Mouse (Mus musculus) retina, embryonic 14.5 days (tissue): Measurements from ENCODE around the gene Trp53rkb.
"Not testable (repeated sequence)": the region's sequence is repeated elsewhere in the genome, so short reads cannot be mapped to it uniquely, and the experiment has no call there.

Experiments
- DNase-seq: peaks from one replicate; pipeline ENCODE4 v3.0.0-alpha.2; 2015; ENCODE audit warnings: low spot score

Trp53rkb gene

GRCm38 (mm10) chr2:166792355-166792754, at the start of gene Trp53rkb:
Gene Trp53rkb (plus strand): TSS chr2:166792531.
- DNase-seq = no peak

GRCm38 (mm10) chr2:166743504-166743903, 48.8 kb upstream of the Trp53rkb start:
- no peak for DNase-seq

DNA sequence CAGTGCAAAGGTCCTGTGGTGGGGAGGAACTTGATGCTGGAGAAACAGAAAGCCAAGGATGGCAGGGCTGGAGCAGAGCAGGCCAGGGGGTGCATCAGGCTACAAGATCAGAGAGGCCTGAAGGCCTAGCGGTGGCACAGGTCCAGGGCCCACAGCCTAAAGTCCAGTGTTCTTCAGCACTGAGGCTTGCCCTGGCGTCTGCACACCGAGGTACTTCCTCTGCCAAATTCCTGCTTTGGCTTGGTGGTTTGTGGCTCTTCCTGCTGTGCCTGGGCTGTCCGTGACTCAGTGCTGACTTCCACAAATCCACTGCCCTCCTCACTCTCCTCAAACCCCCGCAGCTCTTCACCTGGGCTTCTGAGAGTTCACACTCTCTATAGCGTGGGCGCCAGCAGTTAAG, 47.9 kb upstream of the Trp53rkb start:
- DNase-seq = no peak

DNA sequence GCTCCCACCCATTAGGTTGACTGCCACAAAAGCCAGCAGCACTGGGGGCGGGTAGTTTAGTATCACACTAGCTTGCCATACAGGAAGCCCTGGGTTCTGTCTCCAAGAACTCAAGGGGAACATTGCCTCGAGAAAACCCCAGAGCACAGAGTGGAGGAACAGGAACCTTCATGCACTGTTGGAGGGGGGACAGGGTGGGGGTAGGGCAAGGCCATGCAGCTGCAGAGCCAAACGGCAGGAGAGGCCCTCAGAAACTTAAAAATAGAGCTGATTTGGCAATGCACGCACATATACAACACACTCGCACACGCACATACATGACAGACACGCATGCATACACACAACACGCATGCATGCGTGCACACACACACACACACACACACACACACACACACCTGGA, 46.5 kb upstream of the Trp53rkb start:
- no peak for DNase-seq

GRCm38 (mm10) chr2:166746261-166746913, 45.9 kb upstream of the Trp53rkb start:
- not testable (repeated sequence) for DNase-seq

DNA sequence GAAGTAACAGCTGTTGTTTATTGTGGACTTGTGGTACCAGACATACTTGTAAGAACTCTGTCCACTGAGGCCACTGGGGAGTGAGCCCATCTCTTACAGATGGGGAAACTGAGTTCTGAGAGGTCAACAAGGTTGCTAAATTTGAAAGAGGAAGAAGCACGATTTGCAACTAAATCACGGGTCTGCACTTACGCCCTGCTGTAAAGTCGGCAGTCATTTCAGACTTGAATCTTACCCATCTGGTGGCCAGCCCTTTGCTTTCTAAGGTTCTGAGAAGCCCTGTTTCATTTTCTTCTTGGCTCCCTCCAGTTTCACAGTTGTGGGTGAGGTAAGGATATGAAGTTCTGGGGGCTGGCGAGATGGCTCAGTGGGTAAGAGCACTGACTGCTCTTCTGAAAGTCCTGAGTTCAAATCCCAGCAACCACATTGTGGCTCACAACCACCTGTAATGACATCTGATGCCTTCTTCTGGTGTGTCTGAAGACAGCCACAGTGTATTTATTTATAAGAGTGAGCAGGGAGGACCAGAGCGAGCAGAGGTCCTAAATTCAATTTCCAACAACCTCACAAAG, 41.6 kb upstream of the Trp53rkb start:
- DNase-seq = no peak

DNA sequence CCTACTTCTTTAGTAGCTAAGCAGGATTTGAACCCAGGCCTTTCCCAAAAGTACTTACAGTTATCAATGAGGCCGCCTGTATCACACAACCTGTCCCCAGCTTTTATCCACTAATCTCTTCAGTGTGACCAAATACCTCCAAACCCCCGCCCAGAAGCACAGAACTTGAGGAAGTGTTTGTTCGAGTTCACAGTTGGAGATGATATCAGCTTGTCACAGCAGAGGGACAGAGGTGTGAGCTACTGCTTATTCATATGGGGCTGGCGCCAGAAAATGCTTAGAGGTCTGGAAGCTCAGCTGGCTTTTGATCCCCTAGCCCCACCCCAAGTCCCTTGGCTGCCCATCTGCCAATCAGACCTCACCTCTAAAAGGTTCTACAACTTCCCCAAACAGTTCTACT, 38.1 kb upstream of the Trp53rkb start:
- DNase-seq = no peak

- no peak for DNase-seq
Observed at GRCm38 (mm10) chr2:166754760-166755159, 37.6 kb upstream of the Trp53rkb start.

DNA sequence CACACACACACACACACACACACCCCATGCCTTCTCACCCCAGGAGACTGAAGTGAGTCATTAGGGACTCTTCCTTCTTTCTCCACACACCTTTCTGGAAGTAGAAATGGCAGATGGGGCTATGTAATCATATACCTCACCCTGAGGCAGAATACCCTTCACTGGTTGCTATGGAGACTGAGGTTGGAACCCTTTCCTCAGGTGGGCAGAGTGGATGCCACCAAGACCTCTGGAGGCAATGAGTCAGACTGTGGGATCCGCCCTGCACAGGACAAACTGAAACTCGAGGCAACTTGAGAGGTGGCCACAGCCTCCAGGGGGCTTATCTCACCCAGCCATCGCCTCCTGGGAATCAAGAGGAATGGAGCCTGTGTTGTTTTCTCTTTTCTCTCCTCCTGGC, 34.4 kb upstream of the Trp53rkb start:
- no peak for DNase-seq

DNA sequence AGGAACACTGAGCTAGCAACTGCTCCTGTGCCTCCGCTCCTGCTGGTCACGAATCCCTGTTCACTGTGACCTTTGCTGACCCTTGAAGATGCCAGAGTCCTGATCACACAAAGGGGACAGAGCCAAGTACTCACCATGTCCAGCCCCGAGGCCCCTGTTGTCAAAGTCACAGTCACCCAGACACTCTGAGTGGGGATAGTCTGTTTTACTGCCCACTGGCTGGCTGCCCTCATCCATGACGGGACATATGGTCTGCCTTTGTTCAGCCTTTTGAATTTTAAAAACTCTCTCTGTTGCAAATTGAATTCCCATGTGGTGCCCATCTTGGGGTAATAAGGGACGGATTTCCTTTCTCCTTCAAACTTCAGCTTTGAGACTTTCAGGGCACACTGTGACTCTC, 28.3 kb upstream of the Trp53rkb start:
- DNase-seq = no peak

- no peak for DNase-seq
Observed at GRCm38 (mm10) chr2:166767591-166767990, 24.7 kb upstream of the Trp53rkb start.

- no peak for DNase-seq
Observed at GRCm38 (mm10) chr2:166771396-166771795, 20.9 kb upstream of the Trp53rkb start.

DNA sequence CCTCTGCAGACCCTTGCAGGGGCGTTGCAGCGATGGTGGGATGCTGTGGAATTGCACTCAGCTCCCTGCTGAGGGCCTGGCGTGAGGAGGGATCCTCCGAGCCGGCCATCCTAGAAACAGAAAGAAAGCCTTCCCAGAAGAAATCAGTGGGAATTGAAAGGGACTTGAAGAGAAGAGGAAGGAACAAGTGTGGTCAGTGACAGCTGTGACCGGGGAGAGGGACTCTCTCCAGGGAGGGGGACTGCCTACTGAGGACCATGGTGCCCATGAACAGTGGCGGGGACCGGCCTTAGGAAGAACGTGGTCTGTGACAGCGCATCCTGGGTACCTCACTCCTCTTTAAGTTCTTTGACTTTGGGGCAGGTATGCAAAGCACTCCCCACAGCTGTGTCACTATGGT, 18.7 kb upstream of the Trp53rkb start:
- DNase-seq = no peak

DNA sequence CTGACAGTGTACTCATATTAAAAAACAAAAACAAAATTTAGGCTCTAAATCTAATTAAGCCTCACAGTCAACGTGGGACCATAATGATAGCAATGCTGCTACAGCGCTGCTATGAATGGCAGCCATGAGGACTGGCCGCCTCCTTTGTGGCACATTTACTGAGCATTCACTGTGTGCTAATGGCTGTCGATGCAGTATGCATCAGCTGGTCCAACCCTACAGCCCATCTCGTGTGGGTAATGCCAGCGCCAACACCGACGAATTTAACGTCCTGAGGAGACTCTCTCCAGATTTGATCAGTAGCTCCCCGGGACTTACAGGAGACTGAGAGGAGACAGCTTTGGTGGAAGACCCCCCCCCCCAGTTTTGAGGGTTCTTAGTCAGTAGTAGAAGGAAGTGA, 18.1 kb upstream of the Trp53rkb start:
- no peak for DNase-seq

DNA sequence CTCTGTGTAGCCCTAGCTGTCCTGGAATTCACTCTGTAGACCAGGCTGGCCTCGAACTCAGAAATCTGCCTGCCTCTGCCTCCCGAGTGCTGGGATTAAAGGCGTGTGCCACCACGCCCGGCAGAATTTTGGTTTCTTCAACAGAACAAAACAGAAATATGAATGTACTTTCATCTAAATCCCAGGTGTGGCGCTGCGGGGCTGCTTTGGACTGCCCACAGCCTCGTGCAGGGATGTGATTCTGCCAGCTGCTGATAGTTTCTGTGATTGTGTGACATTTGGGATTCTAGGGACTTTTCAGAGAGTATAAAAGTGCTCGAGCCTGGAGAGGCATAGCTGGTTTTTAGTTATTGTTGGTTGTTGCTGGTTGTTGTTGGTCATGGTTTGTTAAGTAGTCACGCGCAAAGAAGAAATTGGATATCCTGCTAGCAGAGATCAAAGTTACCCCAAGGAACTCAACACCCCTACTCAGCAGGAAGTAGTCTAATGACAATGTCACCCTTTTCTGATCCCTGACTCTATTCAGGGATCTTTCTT, 16.9 kb upstream of the Trp53rkb start:
- no peak for DNase-seq

- DNase-seq = peak; percentile 58
Observed at GRCm38 (mm10) chr2:166776272-166776671, 16.1 kb upstream of the Trp53rkb start.

- no peak for DNase-seq
Observed at GRCm38 (mm10) chr2:166779956-166780355, 12.4 kb upstream of the Trp53rkb start.

- DNase-seq = peak; percentile 87
Observed at GRCm38 (mm10) chr2:166780980-166781578, 11.3 kb upstream of the Trp53rkb start.

DNA sequence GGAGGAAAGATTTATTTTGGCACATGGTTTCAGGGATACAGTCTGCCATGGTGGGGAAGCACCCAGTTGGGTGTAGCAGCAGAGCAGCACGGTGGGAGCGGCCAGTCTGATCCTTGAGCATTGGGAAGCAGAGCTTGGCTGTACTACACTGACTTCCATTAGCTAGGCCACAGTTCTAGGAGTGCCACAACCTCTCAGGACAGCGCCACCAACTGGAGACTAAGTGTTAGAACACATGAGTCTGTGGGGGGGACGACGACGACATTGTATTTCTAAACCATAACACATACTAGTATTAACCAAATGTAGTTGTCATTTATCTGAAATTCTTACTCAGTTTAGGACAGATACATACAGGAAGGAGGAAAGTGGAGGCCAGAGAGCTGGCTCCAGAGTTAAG, 8.0 kb upstream of the Trp53rkb start:
- DNase-seq = peak; percentile 52

DNA sequence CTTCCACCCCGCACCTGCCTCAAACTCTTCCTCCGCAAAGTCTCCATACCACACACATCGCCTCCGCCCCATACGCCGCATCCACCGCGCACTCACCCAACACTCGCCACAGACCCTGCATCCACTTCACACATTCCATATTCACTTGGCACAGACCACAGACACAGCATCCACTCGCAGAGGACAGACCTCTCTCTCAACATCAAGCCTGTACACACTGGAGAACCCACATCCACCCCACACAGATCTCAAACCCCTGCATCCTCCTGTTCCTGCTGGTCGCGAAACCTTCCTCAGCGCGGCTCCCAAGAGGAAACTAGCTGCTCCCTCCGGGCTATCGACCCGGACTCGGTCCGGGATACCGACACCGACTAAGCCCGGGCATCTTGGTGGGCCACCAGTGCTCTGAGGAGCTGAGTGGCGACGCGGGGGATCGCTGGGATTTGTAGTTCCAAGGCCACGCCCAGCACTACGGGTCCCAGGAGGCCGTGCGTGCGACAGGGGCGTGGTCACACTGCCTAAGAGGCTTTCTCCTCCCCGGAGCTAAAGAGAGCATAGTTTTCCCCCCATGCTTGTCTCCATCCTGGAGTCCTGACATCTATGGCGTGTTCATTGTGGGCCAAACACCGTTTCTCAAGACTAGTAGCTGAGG, 5.9 kb upstream of the Trp53rkb start:
- DNase-seq = peak; percentile 96

DNA sequence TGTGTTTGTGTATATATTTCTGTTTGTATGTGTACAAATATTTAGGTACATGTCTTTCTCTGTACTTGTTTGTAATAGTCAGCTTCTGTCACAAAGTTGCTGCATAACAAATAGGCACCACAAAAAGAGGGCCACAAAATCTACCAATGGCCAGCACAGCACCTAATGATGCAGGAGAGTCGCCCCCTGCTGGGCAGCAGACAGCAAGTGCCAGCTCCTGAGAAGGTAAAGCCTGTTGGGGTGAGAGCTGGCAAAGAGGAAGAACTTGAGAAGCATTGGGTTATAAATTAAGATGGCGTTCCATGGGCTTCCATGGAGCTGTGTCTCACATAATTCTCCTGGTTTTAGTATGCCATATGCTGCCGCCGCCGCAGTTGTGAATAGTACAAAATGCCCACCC, 593 bp upstream of the Trp53rkb start:
- DNase-seq = no peak

- peak; percentile 87 for DNase-seq
Observed at GRCm38 (mm10) chr2:166793542-166794214, 1.3 kb downstream of the Trp53rkb start.
